Mouse (Mus musculus): ENCODE results near the gene Cchcr1. TPM values are rescaled to one million over a fixed set of nuclear protein-coding genes. Genes with fewer than 3 reads are reported as not detected.
A peak's percentile ranks its signal among the peaks of the same experiment; 100 is the strongest.

The Cchcr1 gene
- polyA plus RNA-seq, 1 experiment from 2014 or later = 8.2 TPM

- DNase-seq (ENCODE audit: low spot score) = no peak
- Histone ChIP-seq H3K9me3 (replicated peaks; ENCODE audit: low read length) (no peaks in the 10 kb centered on the region), H3K36me3 (ENCODE audit: insufficient read depth, low read length) (no peaks in the 10 kb centered on the region), H3K4me1 (replicated peaks; ENCODE audit: insufficient read depth, low read length) (no peaks in the 10 kb centered on the region), H3K4me3 (replicated peaks; ENCODE audit: low read depth, low read length) (no peak overlapping the region), H3K9ac (ENCODE audit: low read depth, low read length) (no peak overlapping the region), H3K27ac (no peak overlapping the region), H3K4me2 (ENCODE audit: low read length) (no peak overlapping the region), H3K27me3 (ENCODE audit: insufficient read depth, low read length) (no peaks in the 10 kb centered on the region)
- no peak for ATAC-seq (replicated peaks; ENCODE audit: low FRiP score, low read depth)
- WGBS = 86% methylated on average over 15 of the region's 15 CpGs
- no peak for TF ChIP-seq CTCF (IDR thresholded peaks at IDR 0.05; ENCODE audit: low read depth)
These were observed 26.0 kb downstream of the Cchcr1 start for GRCm38 (mm10) chr17:35542761-35543411.

GRCm38 (mm10) chr17:35543412-35543861, 26.5 kb downstream of the Cchcr1 start:
- WGBS = 54% methylated on average over 14 of the region's 14 CpGs
- ATAC-seq (replicated peaks; ENCODE audit: low FRiP score, low read depth) (no peak), DNase-seq (ENCODE audit: low spot score) (peak; percentile 24)
- H3K9me3 ChIP-seq (replicated peaks; ENCODE audit: low read length) = no peaks in the 10 kb centered on the region
- H3K27me3 ChIP-seq (ENCODE audit: insufficient read depth, low read length) = no peaks in the 10 kb centered on the region
- no peaks in the 10 kb centered on the region for H3K36me3 ChIP-seq (ENCODE audit: insufficient read depth, low read length)
- TF ChIP-seq CTCF (IDR thresholded peaks at IDR 0.05; ENCODE audit: low read depth) = no peak
- no peak overlapping the region for H3K27ac ChIP-seq
- no peaks in the 10 kb centered on the region for H3K4me1 ChIP-seq (replicated peaks; ENCODE audit: insufficient read depth, low read length)
- no peak overlapping the region for H3K4me3 ChIP-seq (replicated peaks; ENCODE audit: low read depth, low read length)
- H3K9ac ChIP-seq (ENCODE audit: low read depth, low read length) = no peak overlapping the region
- no peak overlapping the region for H3K4me2 ChIP-seq (ENCODE audit: low read length)

- no peaks in the 10 kb centered on the region for H3K4me1 ChIP-seq (replicated peaks; ENCODE audit: insufficient read depth, low read length)
- no peak overlapping the region for H3K4me2 ChIP-seq (ENCODE audit: low read length)
- no peak overlapping the region for H3K9ac ChIP-seq (ENCODE audit: low read depth, low read length)
- H3K36me3 ChIP-seq (ENCODE audit: insufficient read depth, low read length) = no peaks in the 10 kb centered on the region
- no peak for ATAC-seq (replicated peaks; ENCODE audit: low FRiP score, low read depth)
- no peak overlapping the region for H3K27ac ChIP-seq
- H3K9me3 ChIP-seq (replicated peaks; ENCODE audit: low read length) = no peaks in the 10 kb centered on the region
- WGBS = 67% methylated on average over 6 of the region's 6 CpGs
- no peaks in the 10 kb centered on the region for H3K27me3 ChIP-seq (ENCODE audit: insufficient read depth, low read length)
- DNase-seq (ENCODE audit: low spot score) = no peak
- no peak overlapping the region for H3K4me3 ChIP-seq (replicated peaks; ENCODE audit: low read depth, low read length)
- TF ChIP-seq CTCF (IDR thresholded peaks at IDR 0.05; ENCODE audit: low read depth) = no peak
These were observed 27.1 kb downstream of the Cchcr1 start for GRCm38 (mm10) chr17:35544001-35544400.

- Histone ChIP-seq H3K9me3 (replicated peaks; ENCODE audit: low read length) (no peaks in the 10 kb centered on the region), H3K4me1 (replicated peaks; ENCODE audit: insufficient read depth, low read length) (no peaks in the 10 kb centered on the region), H3K36me3 (ENCODE audit: insufficient read depth, low read length) (no peaks in the 10 kb centered on the region), H3K27ac (no peak overlapping the region), H3K27me3 (ENCODE audit: insufficient read depth, low read length) (no peaks in the 10 kb centered on the region), H3K9ac (ENCODE audit: low read depth, low read length) (no peak overlapping the region), H3K4me3 (replicated peaks; ENCODE audit: low read depth, low read length) (no peak overlapping the region), H3K4me2 (ENCODE audit: low read length) (no peak overlapping the region)
- DNase-seq (ENCODE audit: low spot score) = peak; percentile 68
- 36% methylated on average over 6 of the region's 6 CpGs for WGBS
- peak; percentile 79 for TF ChIP-seq CTCF (IDR thresholded peaks at IDR 0.05; ENCODE audit: low read depth)
- ATAC-seq (replicated peaks; ENCODE audit: low FRiP score, low read depth) = peak; percentile 41; the same call in 1 of the 2 replicates
These were observed 27.8 kb downstream of the Cchcr1 start for GRCm38 (mm10) chr17:35544680-35545079.

- Histone ChIP-seq H3K9me3 (replicated peaks; ENCODE audit: low read length) (no peaks in the 10 kb centered on the region), H3K9ac (ENCODE audit: low read depth, low read length) (no peak overlapping the region), H3K27ac (no peak overlapping the region), H3K27me3 (ENCODE audit: insufficient read depth, low read length) (no peaks in the 10 kb centered on the region), H3K36me3 (ENCODE audit: insufficient read depth, low read length) (no peaks in the 10 kb centered on the region), H3K4me2 (ENCODE audit: low read length) (no peak overlapping the region), H3K4me1 (replicated peaks; ENCODE audit: insufficient read depth, low read length) (no peaks in the 10 kb centered on the region), H3K4me3 (replicated peaks; ENCODE audit: low read depth, low read length) (no peak overlapping the region)
- ATAC-seq (replicated peaks; ENCODE audit: low FRiP score, low read depth) = no peak
- 67% methylated on average over 2 of the region's 2 CpGs for WGBS
- TF ChIP-seq CTCF (IDR thresholded peaks at IDR 0.05; ENCODE audit: low read depth) = no peak
- DNase-seq (ENCODE audit: low spot score) = no peak
These were observed 30.6 kb downstream of the Cchcr1 start for GRCm38 (mm10) chr17:35547465-35547864.

GRCm38 (mm10) chr17:35548636-35549035, 31.7 kb downstream of the Cchcr1 start:
- no peak for DNase-seq (ENCODE audit: low spot score)
- Histone ChIP-seq H3K4me3 (replicated peaks; ENCODE audit: low read depth, low read length) (no peak overlapping the region), H3K27ac (0 out of 2 replicates have a peak overlapping the region, but pooled peaks have one; percentile 19)

More at GRCm38 (mm10) chr17:35548636-35549035, 31.7 kb downstream of the Cchcr1 start:
- Histone ChIP-seq H3K4me1 (replicated peaks; ENCODE audit: insufficient read depth, low read length) (no peaks in the 10 kb centered on the region), H3K27me3 (ENCODE audit: insufficient read depth, low read length) (no peaks in the 10 kb centered on the region), H3K9ac (ENCODE audit: low read depth, low read length) (no peak overlapping the region), H3K9me3 (replicated peaks; ENCODE audit: low read length) (no peaks in the 10 kb centered on the region), H3K4me2 (ENCODE audit: low read length) (no peak overlapping the region), H3K36me3 (ENCODE audit: insufficient read depth, low read length) (no peaks in the 10 kb centered on the region)
- 40% methylated on average over 5 of the region's 5 CpGs for WGBS
- ATAC-seq (replicated peaks; ENCODE audit: low FRiP score, low read depth) = no peak
- TF ChIP-seq CTCF (IDR thresholded peaks at IDR 0.05; ENCODE audit: low read depth) = no peak
